Mouse (Mus musculus) left cerebral cortex, adult 18-20 months (tissue): Measurements from ENCODE around the gene Glyctk. TPM values are rescaled to one million over a fixed set of nuclear protein-coding genes. Genes with fewer than 3 reads are reported as not detected.

ENCODE experiments used
- DNase-seq, 2 experiments: peaks; one replicate each; pipeline ENCODE4 v3.0.0; 2021 to 2022; ENCODE audit warnings: low spot score in 2 of 2, mixed read lengths in 1 of 2
- long read RNA-seq, 2 experiments: library from polyadenylated mRNA; stranded (forward); transcript quantifications; one replicate each; pipeline ENCODE4 v2.0.0; 2021
- total RNA-seq, 2 experiments: library from RNA; stranded (reverse); gene quantifications; 2 replicates each; pipeline ENCODE4 v1.2.3; 2021

Glyctk gene
- total RNA-seq: 1 to 10 TPM; 3.6 to 3.8 TPM
- long read RNA-seq, experiment 1, partial matches to known transcripts: 2 of 5 reads
- long read RNA-seq, experiment 1, other reads (novel, unspliced or antisense): 3 of 5 reads
- long read RNA-seq, experiment 2: 0 reads

DNA sequence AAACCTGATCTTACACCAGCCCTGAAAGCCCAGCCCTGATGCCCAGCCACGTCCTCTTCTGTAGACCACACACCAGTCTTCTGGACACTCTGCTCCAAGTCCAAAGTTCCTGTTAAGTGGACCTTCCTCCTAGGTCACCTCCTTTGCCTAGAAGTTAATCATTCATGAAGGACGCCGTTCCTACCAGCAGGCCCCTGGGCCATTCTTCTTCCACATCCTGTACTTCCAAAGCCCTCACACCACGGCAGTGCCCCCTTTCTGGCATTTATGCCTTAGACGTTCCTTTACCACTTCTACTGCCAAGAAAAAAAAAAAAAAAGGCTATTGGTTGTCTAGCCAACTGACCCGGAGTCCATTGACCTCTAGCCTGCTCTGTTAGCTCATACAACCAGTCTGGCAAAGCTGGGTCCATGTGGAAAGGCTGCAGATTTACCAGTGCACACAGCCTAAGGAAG, at the start of gene Glyctk:
Gene Glyctk (minus strand): TSS at position 102 of the 455 bp plus-strand sequence.
- DNase-seq: no peak

DNA sequence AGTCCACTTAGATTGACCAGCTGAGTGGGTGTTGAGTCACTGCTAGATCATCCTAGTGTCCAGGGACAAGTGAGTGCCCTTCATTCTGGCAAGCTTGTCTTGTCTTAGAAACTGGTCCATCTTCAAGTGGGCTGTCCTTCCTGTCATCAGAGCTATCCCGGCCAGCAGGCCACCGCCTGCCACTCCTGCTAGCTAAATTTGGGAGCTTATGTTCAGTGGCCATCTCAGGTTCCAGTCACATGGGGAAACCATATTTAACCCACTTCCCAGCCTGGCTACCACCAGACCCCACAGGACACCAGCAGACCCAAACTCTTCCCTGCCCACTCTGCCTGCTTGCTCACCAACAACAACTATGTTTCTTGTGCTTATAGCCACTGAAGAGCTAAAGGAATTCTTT, 48.6 kb upstream of the Glyctk start:
- no peak for DNase-seq

DNA sequence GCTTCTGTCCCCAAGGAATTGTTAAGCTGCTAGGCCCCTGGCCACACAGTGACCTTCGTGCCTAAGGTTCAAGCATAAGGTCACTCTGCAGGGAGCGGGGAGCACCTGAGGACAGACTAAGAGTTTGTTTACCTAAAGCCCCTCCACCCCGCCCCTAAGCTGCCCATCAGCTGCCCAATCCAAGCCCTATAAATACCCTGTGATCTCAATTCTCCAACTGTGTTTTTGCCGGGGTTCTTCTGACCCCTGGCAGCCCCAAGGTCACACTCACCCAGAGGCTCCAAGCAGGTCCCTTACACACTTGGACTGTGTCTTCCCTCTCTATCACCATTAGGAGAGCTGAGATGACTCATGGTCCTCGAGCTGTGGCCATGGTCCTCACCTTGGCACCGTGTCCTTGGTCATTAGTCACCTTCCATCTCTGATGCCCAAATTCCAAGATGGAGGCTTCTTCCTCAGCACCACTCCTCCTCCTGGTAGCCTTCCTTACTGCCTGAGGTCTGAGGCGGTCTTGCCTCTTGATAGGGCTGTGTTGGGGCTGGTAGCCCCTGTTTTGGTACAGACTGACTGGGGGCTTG, 47.9 kb upstream of the Glyctk start:
- DNase-seq: no peak

DNA sequence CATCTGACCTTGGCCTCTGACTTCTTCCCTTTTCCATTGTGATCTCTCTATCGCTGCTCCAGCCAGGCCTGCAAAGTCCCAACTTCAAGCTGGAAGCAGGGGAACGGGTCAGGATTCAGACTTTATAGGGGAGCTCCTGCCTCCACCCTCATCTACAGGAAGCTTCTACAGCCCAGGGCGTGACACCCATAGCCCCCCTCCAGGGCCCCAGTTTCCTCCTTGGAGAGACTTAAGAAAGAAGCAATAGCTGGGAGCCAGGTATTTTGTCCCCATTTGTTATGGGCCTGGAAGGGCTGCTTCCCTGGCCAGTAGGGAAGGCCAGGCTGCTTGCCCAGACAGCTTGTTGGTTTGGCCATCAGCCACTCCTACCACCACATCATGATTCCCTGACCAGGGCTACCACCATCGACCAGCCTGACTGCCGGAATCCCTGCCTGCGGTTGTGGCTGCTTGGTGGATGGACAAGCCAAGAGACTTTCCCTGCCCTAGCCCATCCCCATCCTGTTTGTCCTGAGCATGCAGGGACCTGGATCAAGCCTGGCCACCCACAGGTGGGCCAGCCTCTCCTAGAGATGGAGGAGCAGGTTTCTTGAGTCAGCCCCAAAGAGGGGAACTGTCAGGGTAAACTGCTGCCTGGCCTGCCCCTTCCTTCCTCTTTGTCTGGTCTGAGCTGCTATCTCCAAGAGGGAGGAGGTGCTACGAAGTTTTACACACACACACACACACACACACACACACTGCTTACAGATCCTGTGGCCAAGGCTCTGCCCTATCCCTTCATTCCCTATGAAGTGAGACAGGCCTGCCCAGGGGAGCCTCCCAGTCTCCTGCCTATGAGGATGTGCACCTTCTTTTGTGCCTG, 46.3 kb upstream of the Glyctk start:
- no peak for DNase-seq

DNA sequence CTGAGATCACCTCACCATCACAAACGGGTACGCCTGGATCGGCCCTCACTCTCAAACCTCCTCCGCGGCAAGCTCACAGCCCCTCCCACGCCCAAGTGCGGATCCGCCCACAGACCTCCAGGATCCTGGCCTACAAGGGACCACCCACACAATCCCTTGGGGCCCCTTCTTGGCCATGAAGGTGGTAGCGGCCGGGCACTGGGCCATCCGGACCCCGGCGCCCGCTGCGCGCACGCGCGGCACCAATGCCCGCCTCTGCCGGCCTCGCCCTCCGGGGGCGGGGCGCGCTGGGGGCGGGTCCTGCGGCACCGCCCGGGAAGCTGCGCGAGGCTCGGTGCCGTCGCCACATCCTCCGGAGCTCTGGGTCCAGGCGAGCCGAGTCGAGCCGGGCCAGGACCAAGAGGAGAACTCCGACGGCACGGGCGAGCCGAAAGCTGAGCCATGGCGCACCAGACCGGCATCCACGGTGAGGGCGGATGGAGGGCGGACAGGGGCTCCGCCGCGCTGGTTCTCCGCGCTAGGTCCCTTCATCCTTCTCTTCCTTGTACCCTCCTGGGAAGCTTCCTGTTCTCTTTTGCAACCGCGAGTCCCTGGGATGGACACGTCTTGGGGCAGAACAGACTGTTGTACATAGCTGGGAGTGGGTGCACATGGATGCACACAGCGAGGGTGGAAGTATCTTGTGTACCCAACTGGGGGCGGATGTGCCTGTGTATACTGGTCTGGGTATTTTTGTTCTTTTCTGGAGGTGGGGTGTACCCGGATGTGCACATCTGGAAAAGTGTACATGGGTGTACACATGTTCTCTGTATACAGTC, 45.1 kb upstream of the Glyctk start, which contains the start of gene Twf2:
Gene Twf2 (plus strand): TSS at position 290 of the 818 bp plus-strand sequence.
- peak; percentile 81 to 91 for DNase-seq

DNA sequence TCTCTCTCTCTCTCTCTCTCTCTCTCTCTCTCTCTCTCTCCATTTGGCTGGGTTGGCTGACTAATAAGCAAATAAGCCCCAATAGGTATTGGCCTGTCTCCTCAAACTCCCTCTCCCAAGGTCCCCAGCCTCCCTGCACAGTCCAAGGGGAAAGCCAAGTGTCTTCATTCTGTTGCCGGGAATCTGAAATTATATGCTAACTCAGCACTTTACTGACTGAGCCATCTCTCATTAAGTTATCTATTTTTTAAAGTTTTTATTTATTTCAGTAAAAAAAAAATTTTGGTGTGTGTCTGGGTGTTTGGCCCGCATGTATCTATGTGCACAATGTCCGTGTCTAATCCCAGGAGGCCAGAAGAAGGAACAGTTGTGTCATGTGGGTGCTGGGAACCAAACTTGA, 44.0 kb upstream of the Glyctk start:
- DNase-seq: no peak

DNA sequence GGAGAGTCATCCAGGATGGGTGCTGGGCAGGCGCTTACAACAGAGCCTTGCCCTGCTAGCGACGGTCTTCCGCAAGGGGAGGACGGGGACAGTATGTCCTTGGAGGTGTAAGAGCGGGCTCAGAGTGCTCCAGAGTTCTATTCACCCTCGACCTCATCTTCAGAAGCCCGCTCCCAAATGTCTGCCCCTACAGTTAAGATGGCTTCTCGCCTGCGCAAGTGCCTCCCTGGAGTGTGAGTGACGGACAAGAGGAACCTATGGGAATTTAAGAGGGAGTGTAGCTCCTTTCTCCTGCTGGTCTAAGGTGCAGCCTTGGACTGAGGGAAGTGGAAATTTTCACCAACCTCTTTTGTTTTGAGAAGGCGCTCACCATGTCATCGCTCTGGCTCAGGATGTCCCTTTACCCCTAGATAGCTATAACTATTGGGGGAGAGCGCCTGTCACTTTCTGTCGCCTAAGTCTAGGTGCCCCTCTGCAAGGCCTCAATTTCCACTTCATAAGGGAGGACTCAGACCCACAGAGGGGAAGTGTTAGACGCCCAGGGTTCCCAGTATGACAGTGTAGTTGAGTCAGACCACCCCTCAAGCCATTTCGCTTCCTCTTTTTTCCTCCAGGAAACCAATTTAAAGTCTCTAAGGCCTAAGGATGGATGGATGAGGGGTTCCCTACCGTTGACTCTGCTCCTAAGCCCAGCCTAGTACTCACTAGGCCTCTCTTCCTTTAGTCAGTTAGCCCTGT, 41.8 kb upstream of the Glyctk start, which contains the start of gene Ppm1m:
Gene Ppm1m (minus strand): TSS at position 212 of the 738 bp plus-strand sequence.
- no peak for DNase-seq

DNA sequence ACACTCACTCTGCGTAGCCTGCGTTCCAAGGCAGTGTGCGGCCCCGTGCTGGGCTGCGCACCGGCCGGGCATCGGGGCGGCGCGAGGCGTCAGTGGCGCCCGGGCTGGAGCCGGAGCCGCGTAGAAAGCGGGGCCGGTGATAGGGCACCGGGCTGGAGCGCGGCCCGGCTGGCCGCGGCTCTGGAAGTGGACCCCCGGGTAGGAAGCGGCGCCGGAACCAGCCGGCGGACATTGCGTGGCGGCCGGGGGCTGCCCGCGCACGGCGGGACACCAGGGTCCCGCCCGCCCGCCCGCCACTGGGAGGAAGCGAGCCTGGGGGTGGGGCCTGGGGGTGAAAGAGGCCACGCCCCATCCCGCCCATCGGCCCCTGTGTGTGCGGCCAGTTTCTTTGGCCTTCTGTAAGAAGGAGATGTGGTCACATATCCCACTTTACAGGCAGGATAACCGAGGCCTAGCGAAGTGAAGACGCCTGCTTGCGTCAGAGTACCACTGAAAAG, 41.1 kb upstream of the Glyctk start:
- DNase-seq: peak; percentile 42 to 48

DNA sequence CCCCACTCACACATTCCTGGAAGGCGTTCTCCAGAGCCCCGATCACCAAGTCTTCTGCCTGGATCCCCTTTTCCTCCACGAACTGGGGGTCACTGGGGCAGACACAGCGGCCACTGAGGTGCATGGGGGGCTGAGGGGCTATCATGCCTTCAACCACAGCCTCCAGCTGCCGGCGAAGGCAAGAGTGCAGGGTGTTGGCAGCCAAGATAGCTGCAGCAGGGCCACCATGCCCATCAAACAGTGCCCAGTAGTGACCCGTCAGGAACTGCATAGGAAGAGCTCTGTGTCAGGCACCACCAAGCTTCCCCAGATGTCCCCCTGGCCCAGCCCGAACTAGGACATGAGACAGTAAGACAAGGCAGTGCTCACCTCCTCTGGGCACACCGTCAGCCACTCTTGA, 39.8 kb upstream of the Glyctk start:
- DNase-seq: no peak

DNA sequence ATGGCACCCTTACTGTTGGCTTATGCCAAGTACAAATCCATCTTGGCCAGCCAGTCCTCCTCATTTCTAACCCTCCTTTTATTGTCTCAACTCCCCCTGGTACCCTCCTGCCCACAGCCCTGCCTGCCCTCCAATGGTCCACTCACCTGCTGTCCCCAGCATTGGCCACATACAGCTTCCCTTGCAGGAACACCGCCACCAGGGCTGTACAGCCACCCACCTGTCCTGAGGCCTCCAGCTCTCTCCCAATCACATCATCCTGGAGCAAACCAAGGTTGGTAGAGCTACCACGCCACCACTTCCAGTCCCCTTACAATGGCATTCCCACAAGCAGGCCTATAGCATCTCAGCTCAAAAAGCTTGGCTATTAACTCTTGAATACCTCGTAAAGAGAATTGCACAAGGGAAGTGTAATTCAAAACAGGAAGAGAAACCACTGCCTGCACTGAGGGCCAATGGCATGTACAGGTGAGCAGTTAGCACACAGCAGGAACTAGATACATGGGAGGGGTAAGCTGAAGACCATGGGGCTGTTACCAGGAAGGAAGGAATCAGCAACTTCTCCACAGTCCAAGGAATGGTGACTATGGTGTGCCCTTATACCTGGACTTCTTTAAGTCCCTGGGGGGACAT, 39.3 kb upstream of the Glyctk start:
- DNase-seq: no peak

DNA sequence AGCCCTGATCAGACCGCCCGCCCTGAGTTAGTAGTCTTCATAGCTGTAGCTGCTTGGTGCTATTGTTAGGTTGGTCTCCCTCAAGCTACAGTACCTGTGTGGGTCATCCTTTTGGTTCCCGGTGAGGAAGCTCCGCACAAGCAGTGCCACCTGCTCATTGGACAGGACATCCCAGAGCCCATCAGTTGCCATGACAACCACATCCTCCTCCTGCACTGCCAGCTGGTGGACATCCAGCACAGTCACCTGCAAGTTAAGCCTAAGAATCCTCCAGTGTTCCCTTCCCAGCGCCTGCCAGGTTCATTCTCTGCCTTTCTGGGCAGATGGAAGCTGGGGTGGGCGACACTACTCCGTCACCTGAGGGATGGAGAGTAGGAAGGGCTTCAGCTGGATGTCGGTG, 37.8 kb upstream of the Glyctk start:
- DNase-seq: no peak

DNA sequence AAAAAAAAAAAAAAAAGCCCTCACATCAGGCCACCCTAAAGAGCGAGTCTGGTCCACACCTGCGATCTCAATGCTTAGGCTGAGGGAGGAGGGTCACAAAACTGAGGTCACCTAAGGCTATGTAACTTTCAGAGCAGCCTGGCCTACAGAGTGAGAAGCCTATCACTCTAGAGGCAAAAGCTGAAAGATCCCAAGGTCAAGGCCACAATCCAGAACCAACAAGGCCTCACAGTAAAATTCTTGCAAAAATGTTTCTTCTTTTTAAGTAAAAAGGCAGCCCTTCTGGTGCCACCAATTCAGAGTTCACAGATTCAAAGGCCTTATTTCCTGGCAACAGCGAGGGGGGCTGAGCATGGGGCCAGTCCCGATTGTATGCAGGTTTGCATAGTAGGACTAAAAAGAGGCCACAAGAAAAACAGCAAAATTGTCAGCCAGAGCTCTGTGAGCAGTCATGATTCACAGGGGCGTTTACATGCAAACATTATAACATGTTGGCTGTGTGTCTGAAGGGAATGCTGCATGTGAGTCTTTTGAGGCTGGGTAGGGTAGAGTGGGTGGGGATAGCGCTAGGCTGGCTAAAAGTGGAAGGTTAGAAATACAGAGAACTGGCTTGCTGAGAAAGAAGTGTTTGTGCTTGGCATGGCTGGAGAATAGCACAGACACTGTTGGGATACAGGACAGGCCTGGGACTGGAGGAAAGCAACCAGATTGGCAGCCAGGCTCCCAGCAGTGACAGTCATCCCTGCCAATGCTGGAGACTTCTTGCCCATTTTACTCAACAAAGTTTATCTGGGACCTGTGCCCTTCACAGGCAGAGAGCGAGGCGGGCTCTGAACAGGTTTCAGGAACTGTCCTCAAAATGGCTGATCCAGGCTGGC, 36.2 kb upstream of the Glyctk start:
- DNase-seq: peak in 1 of 2 experiments; percentile 51

DNA sequence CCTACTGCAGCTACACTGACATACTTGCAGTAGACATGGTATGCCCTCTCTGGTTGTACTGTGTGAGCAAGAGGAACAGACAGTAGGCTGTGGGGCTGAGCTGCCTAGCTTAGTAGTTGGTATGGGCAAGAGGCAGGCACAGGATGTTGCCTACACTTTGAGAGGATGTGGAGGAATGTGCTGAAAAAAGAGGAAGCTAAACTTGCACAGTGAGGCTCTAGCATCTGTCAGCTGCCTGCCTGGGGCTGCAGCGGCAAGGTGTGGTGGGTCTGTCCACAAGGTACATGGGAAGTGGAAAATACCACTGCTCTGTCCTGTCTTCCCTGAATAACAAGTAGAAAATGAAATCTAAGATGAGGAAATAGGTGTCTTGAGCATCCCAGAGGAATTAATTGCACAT, 35.1 kb upstream of the Glyctk start:
- peak; percentile 39 to 42 for DNase-seq

DNA sequence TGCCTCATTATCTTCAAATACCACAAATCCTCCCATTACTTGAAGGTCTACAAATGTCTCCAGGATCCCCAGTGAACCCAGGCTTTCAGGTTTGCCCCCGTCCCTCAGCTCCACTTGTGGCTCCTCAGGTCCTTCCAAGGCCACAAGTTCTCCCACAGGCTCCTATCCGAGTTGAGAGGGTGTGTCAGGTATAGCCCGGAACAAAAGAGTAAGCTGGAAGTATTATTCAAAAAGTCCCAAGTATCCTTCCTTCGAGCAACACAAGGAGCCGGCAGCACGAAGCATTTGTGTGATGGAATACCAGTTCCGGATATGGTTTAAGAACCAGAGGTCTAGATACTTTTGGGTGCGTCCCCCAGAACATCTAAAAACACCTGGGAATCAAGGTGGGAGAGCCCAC, 34.1 kb upstream of the Glyctk start:
- DNase-seq: no peak

DNA sequence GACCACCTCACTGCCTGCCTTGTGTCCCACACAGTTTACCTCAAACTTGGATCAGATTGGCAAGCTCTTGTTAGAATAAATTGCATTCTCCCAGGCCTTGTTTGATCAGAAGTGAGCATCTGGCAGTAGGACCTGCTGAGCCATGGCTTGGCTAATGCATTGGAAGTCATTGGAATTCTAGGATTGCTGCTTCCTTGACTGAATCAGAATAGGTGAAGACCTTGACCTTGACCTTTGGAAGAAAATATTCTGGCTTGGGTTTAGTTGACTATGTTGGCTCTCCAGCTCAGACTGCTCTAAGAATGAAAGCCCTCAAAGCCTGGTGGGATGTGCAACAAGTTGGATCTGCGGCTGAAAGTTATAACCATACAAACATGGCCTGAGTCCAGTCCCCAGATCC, 33.4 kb upstream of the Glyctk start:
- DNase-seq: no peak

DNA sequence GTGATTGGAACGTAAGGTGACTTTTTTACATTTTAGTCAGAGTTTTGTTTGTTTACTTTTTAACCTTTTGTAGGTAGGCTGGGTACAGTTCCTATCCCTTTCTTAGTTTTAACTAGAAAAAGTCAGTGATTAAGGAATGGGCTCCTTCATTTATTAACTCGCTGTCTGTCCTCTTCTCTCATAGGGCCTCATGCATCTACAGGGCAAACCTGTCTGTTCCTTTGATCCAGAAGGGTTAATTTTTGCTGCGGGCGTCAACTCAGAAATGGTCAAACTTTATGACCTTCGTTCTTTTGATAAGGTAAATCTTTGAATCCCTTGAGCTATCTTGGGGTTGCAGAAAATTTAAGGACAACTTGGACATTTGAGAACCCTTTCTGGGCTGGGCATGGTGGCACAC, 26.1 kb upstream of the Glyctk start:
- no peak for DNase-seq

DNA sequence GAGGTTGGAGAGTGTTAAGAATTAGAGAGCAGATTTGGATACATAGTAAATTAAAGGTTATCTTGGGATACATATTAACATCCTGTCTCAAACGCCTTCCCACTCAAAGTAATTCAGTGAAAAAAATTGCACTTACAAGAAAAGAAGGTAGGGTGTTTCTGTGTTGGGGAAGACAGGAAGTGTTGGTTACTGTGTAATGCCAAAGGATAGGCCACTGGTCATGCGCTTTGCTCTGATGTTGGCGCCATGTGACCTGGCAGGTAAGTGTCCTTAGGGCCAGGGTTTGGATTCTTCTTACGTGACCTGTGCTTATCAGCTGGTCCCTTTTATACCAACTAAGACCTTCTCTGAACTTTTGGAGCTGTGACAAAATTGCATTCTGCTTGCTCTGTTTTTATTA, 24.2 kb upstream of the Glyctk start:
- no peak for DNase-seq

DNA sequence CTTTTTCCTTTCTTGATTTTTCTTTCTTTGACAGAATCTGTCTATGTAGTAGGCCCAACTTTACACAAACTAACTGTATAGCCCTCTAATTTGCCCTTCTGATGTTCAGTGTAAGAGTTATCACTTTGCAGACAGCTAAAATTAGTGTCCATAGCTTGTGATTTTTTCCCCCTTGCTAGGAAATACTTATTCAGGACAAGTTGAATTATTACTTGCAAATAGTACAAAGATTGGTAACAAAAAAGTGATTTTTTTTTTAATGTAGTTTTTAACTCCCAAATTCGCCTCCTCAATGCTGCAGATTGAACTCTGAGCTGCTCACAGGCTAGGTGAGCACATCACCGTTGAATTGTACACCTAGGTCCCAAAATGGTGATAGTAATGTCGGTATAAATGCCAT, 22.0 kb upstream of the Glyctk start:
- DNase-seq: no peak

DNA sequence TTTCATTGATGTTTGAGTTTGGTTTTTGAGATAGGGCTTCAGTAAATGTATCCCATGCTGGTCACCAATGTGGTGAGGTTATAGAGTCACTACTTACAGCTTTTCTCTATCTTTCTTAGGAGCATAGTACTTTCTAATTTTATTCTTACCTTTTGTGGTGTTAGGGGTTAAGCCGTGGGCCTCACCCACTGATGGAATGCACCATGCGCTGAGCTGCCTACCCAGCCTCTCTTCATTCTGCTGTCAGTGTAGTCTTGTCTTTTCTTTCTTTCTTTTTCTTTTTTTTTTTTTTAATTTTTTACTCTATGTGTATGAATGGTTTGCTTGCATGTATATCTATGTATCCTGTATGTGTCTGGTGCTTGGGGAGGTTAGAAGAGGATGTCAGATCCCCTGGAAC, 21.5 kb upstream of the Glyctk start:
- no peak for DNase-seq
